Mouse (Mus musculus) embryonic facial prominence, embryonic 12.5 days (tissue): Measurements from ENCODE around the gene Tbc1d10b. TPM values are rescaled to one million over a fixed set of nuclear protein-coding genes. Genes with fewer than 3 reads are reported as not detected.

ENCODE experiments used
- ATAC-seq: fragments of 200-750 bp; cut with Nextera tagmentation; 2 replicates; pipeline ENCODE4 v1.8.0; 2017; ENCODE audit not compliant: insufficient number of reproducible peaks, insufficient read depth, low FRiP score, low TSS enrichment
- H3K27ac ChIP-seq: fragments of 300-500 bp; sonication (generic); 2 replicates; pipeline ENCODE4 v1.5.1; 2016; ENCODE audit warnings: mild to moderate bottlenecking
- H3K27me3 ChIP-seq: fragments of 300-500 bp; sonication (generic); 2 replicates; pipeline ENCODE4 v1.6.1; 2016; ENCODE audit warnings: mild to moderate bottlenecking, moderate library complexity
- H3K36me3 ChIP-seq: fragments of 300-500 bp; sonication (generic); 2 replicates; pipeline ENCODE4 v1.6.1; 2016; ENCODE audit warnings: mild to moderate bottlenecking
- H3K4me1 ChIP-seq: fragments of 300-500 bp; sonication (generic); 2 replicates; pipeline ENCODE4 v1.6.1; 2016
- H3K4me2 ChIP-seq: fragments of 300-500 bp; sonication (generic); replicated peaks from 2 replicates; pipeline ENCODE4 v1.6.1; 2016; ENCODE audit warnings: mild to moderate bottlenecking, moderate library complexity
- H3K4me3 ChIP-seq: fragments of 300-500 bp; sonication (generic); 2 replicates; pipeline ENCODE4 v1.5.1; 2016; ENCODE audit warnings: mild to moderate bottlenecking
- H3K9ac ChIP-seq: fragments of 300-500 bp; sonication (generic); 2 replicates; pipeline ENCODE4 v1.6.1; 2016; ENCODE audit warnings: mild to moderate bottlenecking, moderate library complexity
- H3K9me3 ChIP-seq: fragments of 300-500 bp; sonication (generic); 2 replicates; pipeline ENCODE4 v1.6.1; 2016; ENCODE audit warnings: mild to moderate bottlenecking, moderate library complexity
- WGBS: fragments of 180-500 bp; shearing (Covaris S2); methylation state at CpG from one replicate; pipeline ENCODE4 v1.1.7; 2016; 5-methylcytosine and 5-hydroxymethylcytosine counted together
- polyA plus RNA-seq: library from polyadenylated mRNA; unstranded; fragments of >200 nt; fragmentation: Nextera tagmentation; extraction: Ambion mirVana; gene quantifications from 2 replicates; pipeline ENCODE4 v1.2.1, GENCODE M21; 2016

Tbc1d10b gene
- polyA plus RNA-seq, 1 experiment from 2014 or later: 41.1 TPM

- Histone ChIP-seq H3K9ac (no peak overlapping the region), H3K36me3 (no peaks in the 10 kb centered on the region), H3K27ac (no peak overlapping the region), H3K4me1 (peaks cover 5% of the 10 kb centered on the region; the same call in 1 of the 2 replicates), H3K4me3 (no peak overlapping the region), H3K9me3 (no peaks in the 10 kb centered on the region), H3K27me3 (peaks cover 12% of the 10 kb centered on the region; the same call in 1 of the 2 replicates), H3K4me2 (no peak overlapping the region)
- ATAC-seq: no peak
- WGBS: 49% methylated on average over 7 of the region's 7 CpGs
These were observed 5.2 kb upstream of the Tbc1d10b start for GRCm38 (mm10) chr7:127213485-127213884.

DNA sequence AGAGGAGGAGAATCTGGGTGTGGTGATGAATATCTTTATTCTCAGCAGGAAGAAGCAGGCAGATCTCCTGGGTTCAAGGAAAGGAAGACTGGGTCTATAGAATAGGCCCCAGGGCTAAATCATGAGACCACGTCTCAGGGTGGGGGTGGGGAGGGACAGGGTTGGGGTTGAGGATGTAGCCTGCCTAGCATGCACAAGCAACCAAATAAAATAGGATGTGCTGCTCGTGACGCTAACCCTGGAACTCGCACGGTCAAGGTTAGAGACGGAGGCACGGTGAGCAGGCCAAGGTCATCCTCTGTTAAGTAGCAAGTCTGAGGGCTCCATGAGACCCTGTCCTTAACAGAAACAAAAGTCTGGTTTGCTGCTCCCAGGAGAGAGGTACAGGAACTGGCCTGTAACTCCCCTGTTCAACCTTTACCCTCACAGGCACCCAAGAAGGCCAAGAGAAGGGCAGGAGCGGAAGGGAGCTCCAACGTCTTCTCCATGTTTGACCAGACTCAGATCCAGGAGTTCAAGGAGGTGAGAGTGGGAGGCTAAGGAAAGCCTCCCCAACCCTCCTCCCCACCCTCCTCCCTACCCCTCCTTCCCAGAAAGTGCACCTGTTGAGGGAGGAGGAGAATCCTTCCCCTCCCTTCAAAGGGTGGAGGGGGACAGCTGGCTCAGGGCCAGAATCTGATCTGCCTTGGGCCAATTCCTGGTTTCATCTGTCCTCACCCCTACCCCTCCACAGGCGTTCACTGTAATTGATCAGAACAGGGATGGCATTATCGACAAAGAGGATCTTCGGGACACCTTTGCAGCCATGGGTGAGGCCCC is 4.4 kb upstream of the Tbc1d10b start:
- 89% methylated on average over 12 of the region's 12 CpGs for WGBS
- Histone ChIP-seq H3K9ac (no peak overlapping the region), H3K4me3 (no peak overlapping the region), H3K27ac (no peak overlapping the region), H3K27me3 (peaks cover 12% of the 10 kb centered on the region; the same call in 1 of the 2 replicates), H3K9me3 (no peaks in the 10 kb centered on the region), H3K36me3 (no peaks in the 10 kb centered on the region), H3K4me2 (no peak overlapping the region), H3K4me1 (peaks cover 5% of the 10 kb centered on the region; the same call in 1 of the 2 replicates)
- no peak for ATAC-seq

GRCm38 (mm10) chr7:127211014-127211745 is 2.9 kb upstream of the Tbc1d10b start:
- WGBS: 71% methylated on average over 5 of the region's 5 CpGs
- Histone ChIP-seq H3K27me3 (peaks cover 12% of the 10 kb centered on the region; the same call in 1 of the 2 replicates), H3K4me1 (peaks cover 15% of the 10 kb centered on the region), H3K9ac (no peak overlapping the region), H3K9me3 (no peaks in the 10 kb centered on the region), H3K4me2 (no peak overlapping the region), H3K27ac (no peak overlapping the region), H3K36me3 (no peaks in the 10 kb centered on the region), H3K4me3 (no peak overlapping the region)
- no peak for ATAC-seq

DNA sequence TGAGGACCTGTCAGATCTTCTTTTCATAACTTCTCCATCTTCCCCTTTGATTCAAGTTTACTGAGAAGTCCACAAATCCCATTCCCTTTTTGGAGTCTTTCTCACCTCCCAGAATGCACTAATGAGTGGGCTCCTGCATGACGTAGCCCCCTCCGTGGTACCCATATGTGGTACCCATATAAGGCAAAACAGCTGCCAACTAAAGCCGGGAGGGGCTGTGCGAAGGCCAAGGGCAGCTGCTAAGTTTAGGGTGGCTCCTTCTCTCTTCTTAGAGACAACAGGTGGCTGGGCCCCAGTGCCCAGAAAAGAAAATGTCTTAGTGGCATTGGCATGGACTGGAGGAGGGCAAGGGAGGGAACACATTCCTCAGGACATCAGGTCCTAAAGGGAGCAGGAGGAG is 2.0 kb upstream of the Tbc1d10b start:
- H3K9ac ChIP-seq: no peak overlapping the region
- H3K36me3 ChIP-seq: no peaks in the 10 kb centered on the region
- H3K4me1 ChIP-seq: peaks cover 18% of the 10 kb centered on the region
- peaks cover 12% of the 10 kb centered on the region; the same call in 1 of the 2 replicates for H3K27me3 ChIP-seq
- H3K4me2 ChIP-seq: no peak overlapping the region
- no peaks in the 10 kb centered on the region for H3K9me3 ChIP-seq
- no peak for ATAC-seq
- no peak overlapping the region for H3K27ac ChIP-seq
- H3K4me3 ChIP-seq: no peak overlapping the region
- 87% methylated on average over 4 of the region's 4 CpGs for WGBS

DNA sequence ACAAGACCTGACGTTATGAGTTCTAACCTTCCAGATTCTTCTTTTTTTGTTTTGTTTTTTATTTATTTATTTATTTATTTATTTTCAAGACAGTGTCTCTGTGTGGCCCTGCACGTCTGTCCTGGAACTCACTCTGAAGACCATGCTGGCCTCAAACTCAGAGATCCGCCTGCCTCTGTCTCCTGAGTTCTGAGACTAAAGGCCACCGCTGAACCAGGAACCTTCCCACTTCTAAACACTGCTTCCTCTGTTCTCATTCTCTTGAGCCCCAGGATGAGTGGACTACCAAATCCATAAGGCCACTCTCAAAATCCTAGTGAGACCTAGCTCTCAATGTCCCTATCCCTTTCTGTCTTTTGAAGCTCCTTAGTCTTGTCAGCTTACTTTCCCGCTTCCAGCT is 1.6 kb upstream of the Tbc1d10b start:
- H3K27me3 ChIP-seq: peaks cover 12% of the 10 kb centered on the region; the same call in 1 of the 2 replicates
- peak overlapping the region; percentile 59 for H3K4me2 ChIP-seq
- no peak overlapping the region for H3K9ac ChIP-seq
- H3K27ac ChIP-seq: 0 out of 2 replicates have a peak overlapping the region, but pooled peaks have one; percentile 25
- WGBS: 79% methylated on average over 5 of the region's 5 CpGs
- H3K9me3 ChIP-seq: no peaks in the 10 kb centered on the region
- 0 out of 2 replicates have a peak, but pooled peaks cover 3% of the 10 kb centered on the region for H3K36me3 ChIP-seq
- no peak overlapping the region for H3K4me3 ChIP-seq
- ATAC-seq: no peak
- peaks cover 18% of the 10 kb centered on the region for H3K4me1 ChIP-seq

DNA sequence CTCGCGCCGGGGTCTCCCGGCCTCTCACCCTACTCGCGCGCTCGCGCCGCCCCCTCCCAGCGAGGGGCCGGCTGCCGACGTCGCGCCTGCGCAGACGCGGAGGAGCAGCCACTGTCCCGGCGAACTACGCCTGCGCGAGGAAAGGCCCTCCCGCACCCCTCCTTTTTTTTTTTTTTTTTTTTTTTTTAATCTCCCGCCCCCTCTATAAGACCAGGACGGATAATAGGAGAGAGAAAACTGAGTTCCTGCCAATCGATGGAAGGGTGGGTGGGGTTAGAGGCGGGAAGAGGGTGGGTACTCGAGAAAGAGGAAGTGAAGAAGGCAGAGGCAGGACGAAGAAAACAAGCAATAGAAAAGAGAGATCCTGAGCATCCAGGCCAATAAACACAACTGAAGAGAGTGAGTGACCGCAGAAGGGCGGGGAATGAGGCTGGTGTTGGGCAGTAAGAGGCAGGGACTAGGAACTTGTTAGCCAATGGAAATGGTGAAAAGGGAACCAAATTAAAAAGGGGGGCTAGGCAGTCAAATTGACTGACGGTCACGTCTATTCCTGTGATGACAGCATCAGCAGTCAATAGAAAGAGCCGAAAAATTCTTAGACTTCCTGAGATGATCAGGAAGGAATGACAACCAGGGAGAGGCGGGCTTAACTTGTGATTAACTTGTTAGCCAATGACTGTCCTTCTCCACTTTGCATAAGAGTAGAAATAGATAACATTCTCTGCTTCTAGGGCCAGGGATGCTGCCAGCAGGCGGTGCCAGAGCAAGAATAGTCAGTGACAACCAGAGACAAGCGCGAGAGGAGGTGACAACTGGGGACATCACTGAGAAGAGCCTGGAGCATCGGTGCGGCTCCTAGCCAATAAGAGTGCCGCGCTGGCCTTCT is 528 bp upstream of the Tbc1d10b start, which contains the start of gene Mylpf:
Mylpf (plus strand) TSS at position 338 of the 886 bp plus-strand sequence.
- ATAC-seq: peak; percentile 96
- Histone ChIP-seq H3K9me3 (no peaks in the 10 kb centered on the region), H3K27ac (peak within 1 kb of the TSS; percentile 88), H3K9ac (peak within 1 kb of the TSS; percentile 97), H3K4me1 (peaks cover 17% of the 10 kb centered on the region), H3K4me2 (peak within 1 kb of the TSS; percentile 99), H3K4me3 (peak within 1 kb of the TSS; percentile 83), H3K36me3 (peaks cover 6% of the 10 kb centered on the region), H3K27me3 (0 out of 2 replicates have a peak, but pooled peaks cover 3% of the 10 kb centered on the region)
- WGBS: under 1% methylated on average over 34 of the region's 44 CpGs

DNA sequence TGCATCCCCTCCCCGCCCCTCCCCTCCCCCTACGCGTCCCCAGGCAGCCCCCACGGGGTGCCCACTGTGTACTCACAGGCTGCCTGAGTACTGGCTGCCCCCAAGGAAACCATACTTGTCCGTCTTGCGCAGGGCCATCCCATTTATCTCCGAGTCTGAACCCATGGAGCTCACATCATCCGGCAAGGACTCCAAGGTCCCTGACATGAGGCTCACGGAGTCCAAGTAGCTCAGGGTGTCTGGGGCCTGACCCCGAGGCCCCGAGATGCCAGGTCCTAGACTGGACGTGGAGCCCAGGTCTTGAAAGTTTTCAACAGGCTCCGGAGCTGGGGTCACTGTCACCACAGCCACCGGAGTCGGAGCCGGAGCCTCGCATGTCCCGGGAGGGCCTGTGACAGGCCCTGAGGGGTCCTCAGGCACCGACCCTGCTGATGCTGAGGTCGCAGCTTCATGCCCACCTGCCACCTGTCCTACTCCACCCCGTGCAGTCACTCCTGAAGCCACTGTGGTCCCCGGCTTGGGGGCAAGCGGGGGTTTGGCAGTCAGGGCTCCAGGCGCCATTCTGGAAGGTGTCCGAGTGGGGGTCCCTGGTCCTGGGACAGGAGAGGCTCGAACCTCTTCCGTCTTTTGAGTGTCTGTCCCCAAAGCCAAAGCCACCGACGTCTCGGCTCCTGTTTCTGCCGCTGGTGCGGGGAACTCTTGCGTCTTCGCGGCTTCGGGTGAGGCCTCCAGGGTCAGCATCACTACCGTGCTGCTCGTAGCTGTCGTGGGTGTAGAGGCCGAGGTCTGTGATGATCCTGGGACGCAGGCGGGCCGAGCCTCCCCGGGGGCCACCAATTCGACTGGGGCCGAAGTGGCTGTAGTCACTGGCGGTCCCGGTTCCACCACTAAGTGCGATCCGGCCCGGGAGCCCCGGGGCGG is 634 bp downstream of the Tbc1d10b start:
- under 1% methylated on average over 53 of the region's 53 CpGs for WGBS
- H3K36me3 ChIP-seq: peaks cover 17% of the 10 kb centered on the region
- peak overlapping the region; percentile 99 for H3K4me2 ChIP-seq
- no peaks in the 10 kb centered on the region for H3K9me3 ChIP-seq
- H3K27ac ChIP-seq: peak overlapping the region; percentile 88
- no peak for ATAC-seq
- peak overlapping the region; percentile 97 for H3K9ac ChIP-seq
- no peaks in the 10 kb centered on the region for H3K27me3 ChIP-seq
- H3K4me3 ChIP-seq: peak overlapping the region; percentile 83
- H3K4me1 ChIP-seq: peaks cover 17% of the 10 kb centered on the region

- Histone ChIP-seq H3K4me3 (peak overlapping the region; percentile 83), H3K9ac (peak overlapping the region; percentile 97), H3K27me3 (no peaks in the 10 kb centered on the region), H3K36me3 (peaks cover 23% of the 10 kb centered on the region), H3K9me3 (no peaks in the 10 kb centered on the region), H3K27ac (no peak overlapping the region), H3K4me2 (peak overlapping the region; percentile 99), H3K4me1 (peaks cover 17% of the 10 kb centered on the region)
- WGBS: 67% methylated on average over 2 of the region's 2 CpGs
- ATAC-seq: no peak
These were observed 1.7 kb downstream of the Tbc1d10b start for GRCm38 (mm10) chr7:127206606-127207005.

- Histone ChIP-seq H3K4me1 (peaks cover 23% of the 10 kb centered on the region), H3K4me3 (peak overlapping the region; percentile 61), H3K36me3 (peaks cover 78% of the 10 kb centered on the region), H3K27ac (peak overlapping the region; percentile 91), H3K4me2 (peak overlapping the region; percentile 87), H3K9ac (peak overlapping the region; percentile 65), H3K9me3 (no peaks in the 10 kb centered on the region), H3K27me3 (no peaks in the 10 kb centered on the region)
- ATAC-seq: no peak
- 58% methylated on average over 11 of the region's 11 CpGs for WGBS
These were observed 11.8 kb downstream of the Tbc1d10b start for GRCm38 (mm10) chr7:127196484-127196883.

GRCm38 (mm10) chr7:127195544-127196295 is 12.5 kb downstream of the Tbc1d10b start, which contains the start of gene Cd2bp2:
Gene Cd2bp2 (minus strand): TSS chr7:127196050.
- peak; percentile 92 for ATAC-seq
- Histone ChIP-seq H3K9me3 (no peaks in the 10 kb centered on the region), H3K4me3 (peak within 1 kb of the TSS; percentile 61), H3K4me1 (peaks cover 23% of the 10 kb centered on the region), H3K27ac (peak within 1 kb of the TSS; percentile 91), H3K27me3 (no peaks in the 10 kb centered on the region), H3K36me3 (peaks cover 77% of the 10 kb centered on the region), H3K9ac (peak within 1 kb of the TSS; percentile 77), H3K4me2 (peak within 1 kb of the TSS; percentile 87)
- under 1% methylated on average over 51 of the region's 51 CpGs for WGBS
